Mouse (Mus musculus): ENCODE results near the gene B3gnt5.
"Not testable (repeated sequence)": the region's sequence is repeated elsewhere in the genome, so short reads cannot be mapped to it uniquely, and the experiment has no call there.

B3gnt5 gene

GRCm38 (mm10) chr16:19760074-19760473, at the start of gene B3gnt5:
Gene B3gnt5 (plus strand): TSS chr16:19760208.
- no peak for DNase-seq (ENCODE audit: low read depth, low spot score)

GRCm38 (mm10) chr16:19720959-19721358, 39.0 kb upstream of the B3gnt5 start:
- DNase-seq (ENCODE audit: low read depth, low spot score), result no peak

DNA sequence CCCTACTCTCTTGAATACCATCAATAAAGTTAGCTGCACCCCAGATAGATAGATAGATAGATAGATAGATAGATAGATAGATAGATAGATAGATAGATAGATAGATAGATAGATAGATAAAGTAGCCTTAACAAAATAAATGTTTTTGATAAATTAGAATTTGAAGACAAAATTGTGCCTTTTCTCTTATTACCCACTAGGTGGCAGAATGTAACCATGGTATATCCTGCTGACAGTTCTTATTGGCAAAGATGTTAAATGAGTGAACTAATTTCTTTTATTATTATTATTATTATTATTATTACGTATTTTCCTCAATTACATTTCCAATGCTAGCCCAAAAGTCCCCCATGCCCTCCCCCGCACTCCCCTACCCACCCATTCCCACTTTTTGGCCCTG, 35.9 kb upstream of the B3gnt5 start:
- not testable (repeated sequence) for DNase-seq (ENCODE audit: low read depth, low spot score)

DNA sequence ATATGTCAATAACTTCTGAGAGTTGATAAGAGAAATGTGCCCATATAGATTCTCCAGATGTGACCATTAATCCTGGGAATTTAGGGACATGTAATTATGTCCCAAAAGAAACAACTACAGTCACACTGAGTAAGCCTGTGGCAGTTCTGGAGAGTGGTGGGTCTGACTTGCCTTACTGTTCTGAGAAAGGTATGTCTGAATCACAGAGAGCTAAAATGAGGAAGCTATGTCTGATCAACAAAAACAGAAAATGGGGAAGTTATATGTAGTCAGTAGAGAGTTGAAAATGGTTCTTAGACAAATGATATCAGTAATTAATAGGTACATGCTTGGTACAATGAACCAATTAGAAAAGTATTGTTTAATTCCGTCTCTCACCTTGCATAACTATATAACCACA, 27.1 kb upstream of the B3gnt5 start:
- no peak for DNase-seq (ENCODE audit: low read depth, low spot score)

DNA sequence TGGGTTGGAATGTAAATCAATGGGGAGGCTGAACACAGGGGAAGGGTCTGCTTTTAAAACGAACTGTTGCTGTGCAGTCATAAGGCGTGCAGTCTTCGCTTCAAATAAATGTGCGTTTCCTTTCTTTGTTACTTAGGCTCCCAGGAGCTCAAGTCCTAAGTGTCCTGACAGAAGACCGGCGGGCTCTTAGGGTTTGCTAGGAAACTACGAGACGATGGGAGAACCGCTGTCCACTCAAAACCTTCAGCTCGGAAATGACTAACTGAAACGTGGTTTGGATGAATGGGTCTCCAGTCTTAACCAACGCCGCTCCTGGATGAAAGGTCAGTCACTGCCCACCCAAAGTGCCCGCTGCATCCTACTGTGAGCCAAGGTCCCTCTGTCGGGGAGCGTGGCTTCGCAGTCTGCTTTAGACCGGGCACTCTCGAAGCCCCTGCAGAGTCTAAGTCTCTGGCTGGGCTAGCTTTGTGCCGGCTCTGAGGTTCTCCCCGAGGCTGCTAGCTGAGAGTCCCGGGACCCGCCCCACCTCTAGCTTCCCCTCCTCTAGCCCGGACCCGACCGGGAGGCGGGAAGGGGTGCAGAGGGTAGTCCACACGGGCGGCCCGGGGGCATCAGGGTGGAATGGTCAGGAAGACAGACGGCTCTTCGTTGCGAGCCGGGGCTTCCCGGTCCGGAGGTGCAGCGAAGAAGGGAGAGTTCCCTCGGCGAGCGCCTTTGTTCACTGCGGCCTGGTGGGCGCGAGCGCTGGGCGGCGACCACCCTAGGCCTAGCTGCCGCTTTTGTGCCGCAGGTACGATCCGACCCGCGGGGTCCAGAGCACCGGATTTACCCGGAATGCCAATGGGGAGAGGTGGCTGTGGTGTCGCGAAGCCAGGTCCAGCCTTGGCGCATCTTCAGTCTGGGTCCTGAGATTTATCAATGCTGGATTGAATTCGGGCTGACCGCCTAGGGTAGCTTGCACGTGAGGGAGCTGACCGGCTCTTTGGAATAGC, 793 bp downstream of the B3gnt5 start:
- DNase-seq (ENCODE audit: low read depth, low spot score), result no peak

GRCm38 (mm10) chr16:19761691-19762090, 1.7 kb downstream of the B3gnt5 start:
- no peak for DNase-seq (ENCODE audit: low read depth, low spot score)

DNA sequence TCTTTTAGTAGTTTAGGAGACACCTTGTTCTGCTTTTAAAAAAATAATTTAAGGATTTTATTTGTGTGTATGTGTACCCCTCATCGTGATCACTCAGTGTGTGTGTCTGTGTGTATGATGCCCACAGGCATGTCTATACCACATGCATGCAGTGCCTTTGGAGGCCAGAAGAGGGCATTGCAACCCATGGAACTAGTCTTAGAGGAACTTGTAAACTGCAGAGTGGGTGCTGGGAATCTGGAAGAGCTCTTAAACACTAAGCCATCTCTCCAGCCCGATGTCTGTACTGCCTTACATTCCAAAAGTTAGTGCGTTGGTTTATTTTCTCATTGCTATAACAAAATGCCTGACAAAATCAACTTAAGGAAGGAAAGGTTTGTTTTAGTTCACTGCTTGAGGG, 6.1 kb downstream of the B3gnt5 start:
- DNase-seq (ENCODE audit: low read depth, low spot score), result no peak

DNA sequence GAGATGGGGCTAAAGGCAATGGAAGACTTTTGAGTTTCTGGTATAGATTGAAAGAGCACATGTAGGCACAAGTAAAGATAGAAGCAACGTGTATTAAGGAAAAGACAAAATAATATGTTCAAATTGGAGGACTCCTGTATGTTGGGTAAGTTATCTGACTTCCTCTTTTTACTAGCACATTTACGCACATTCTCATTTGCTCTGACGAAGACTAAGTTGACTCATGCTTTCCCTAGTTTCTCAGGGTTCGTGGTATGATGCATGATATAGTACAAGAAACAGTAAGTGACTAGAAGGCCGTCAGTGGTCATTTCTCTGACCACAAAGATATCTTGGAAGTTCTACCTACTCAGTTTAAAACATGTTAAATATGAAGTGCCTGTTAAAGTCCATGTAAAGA, 8.0 kb downstream of the B3gnt5 start:
- no peak for DNase-seq (ENCODE audit: low read depth, low spot score)

- DNase-seq (ENCODE audit: low read depth, low spot score), result no peak
These were observed 12.0 kb downstream of the B3gnt5 start for GRCm38 (mm10) chr16:19772013-19772412.

GRCm38 (mm10) chr16:19786386-19787090, 26.5 kb downstream of the B3gnt5 start:
- peak; percentile 6 for DNase-seq (ENCODE audit: low read depth, low spot score)

DNA sequence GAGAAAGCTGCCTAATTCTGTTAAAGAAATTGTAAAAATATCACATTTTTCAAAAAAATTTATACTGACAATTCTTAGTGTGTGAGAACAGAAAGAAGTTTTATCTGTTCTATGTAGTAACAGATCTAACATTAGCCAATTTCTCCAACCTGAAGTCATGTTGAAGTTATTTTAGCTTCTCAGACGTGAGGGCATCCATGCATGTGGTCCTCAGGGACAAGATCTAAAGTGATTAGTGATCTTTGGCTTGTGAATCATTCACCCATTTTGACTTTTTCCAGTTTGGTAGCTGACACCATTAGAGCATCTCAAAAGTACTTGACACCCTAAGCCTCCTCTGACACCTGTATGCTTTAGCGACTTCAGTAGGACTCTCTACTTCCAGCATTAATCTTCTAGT, 29.9 kb downstream of the B3gnt5 start:
- no peak for DNase-seq (ENCODE audit: low read depth, low spot score)

GRCm38 (mm10) chr16:19818801-19819200, 58.8 kb downstream of the B3gnt5 start:
- DNase-seq (ENCODE audit: low read depth, low spot score), result no peak
